Mouse (Mus musculus) hindbrain, postnatal 0 days (tissue): ENCODE measurements around the gene Emp2. TPM values are rescaled to one million over a fixed set of nuclear protein-coding genes. Genes with fewer than 3 reads are reported as not detected.

Source experiments
- ATAC-seq: fragments of 200-750 bp; cut with Nextera tagmentation; 2 replicates; pipeline ENCODE4 v1.8.0; 2017; ENCODE audit warnings: mild to moderate bottlenecking, moderate TSS enrichment, moderate library complexity
- DNase-seq: peaks from one replicate; pipeline ENCODE4 v3.0.0-alpha.2; 2015; ENCODE audit warnings: low spot score
- H3K27ac ChIP-seq: fragments of 300-500 bp; sonication (generic); 2 replicates; pipeline ENCODE4 v1.5.1; 2014; ENCODE audit warnings: mild to moderate bottlenecking
- H3K27me3 ChIP-seq: fragments of 300-500 bp; sonication (generic); 2 replicates; pipeline ENCODE4 v1.6.1; 2014; ENCODE audit warnings: low read length, mixed read lengths; ENCODE audit not compliant: insufficient read depth
- H3K36me3 ChIP-seq: fragments of 300-500 bp; sonication (generic); 2 replicates; pipeline ENCODE4 v1.6.1; 2014; ENCODE audit warnings: low read length, mixed read lengths; ENCODE audit not compliant: insufficient read depth
- H3K4me1 ChIP-seq: fragments of 300-500 bp; sonication (generic); 2 replicates; pipeline ENCODE4 v1.6.1; 2014; ENCODE audit warnings: antibody characterized with exemption, low read length, mixed read lengths; ENCODE audit not compliant: insufficient read depth
- H3K4me2 ChIP-seq: fragments of 300-500 bp; sonication (generic); 2 replicates; pipeline ENCODE4 v1.6.1; 2014; ENCODE audit warnings: low read depth, mild to moderate bottlenecking, low read length, moderate library complexity, mixed read lengths
- H3K4me3 ChIP-seq: fragments of 300-500 bp; sonication (generic); 2 replicates; pipeline ENCODE4 v1.5.1; 2014; ENCODE audit warnings: low read length
- H3K9ac ChIP-seq: fragments of 300-500 bp; sonication (generic); replicated peaks from 2 replicates; pipeline ENCODE4 v1.6.1; 2014; ENCODE audit warnings: mild to moderate bottlenecking, low read length, moderate library complexity, mixed read lengths
- H3K9me3 ChIP-seq: fragments of 300-500 bp; sonication (generic); 2 replicates; pipeline ENCODE4 v1.6.1; 2016; ENCODE audit warnings: low read length, mixed read lengths
- CTCF ChIP-seq: IDR thresholded peaks from 2 replicates; pipeline ENCODE4 v1.5.1; 2016; ENCODE audit warnings: antibody characterized with exemption, control low read depth, low read depth
- microRNA-seq, 2 experiments: library from miRNA; unstranded; fragments of <30 nt; microRNA quantifications; one replicate each; pipeline ENCODE4; 2016
- polyA plus RNA-seq: library from polyadenylated mRNA; unstranded; fragments of >200 nt; fragmentation: Nextera tagmentation; extraction: Ambion mirVana; gene quantifications from 2 replicates; pipeline ENCODE4 v1.2.1, GENCODE M21; 2015
- total RNA-seq: library from RNA; depleted of rRNA; stranded (reverse); fragments of >200 nt; gene quantifications from 2 replicates; pipeline ENCODE4 v1.2.3, GENCODE M21; 2014; rRNA removed

Gene Emp2
- total and polyA plus RNA-seq, 2 experiments from 2014 or later: 26.6 to 30.7 TPM

DNA sequence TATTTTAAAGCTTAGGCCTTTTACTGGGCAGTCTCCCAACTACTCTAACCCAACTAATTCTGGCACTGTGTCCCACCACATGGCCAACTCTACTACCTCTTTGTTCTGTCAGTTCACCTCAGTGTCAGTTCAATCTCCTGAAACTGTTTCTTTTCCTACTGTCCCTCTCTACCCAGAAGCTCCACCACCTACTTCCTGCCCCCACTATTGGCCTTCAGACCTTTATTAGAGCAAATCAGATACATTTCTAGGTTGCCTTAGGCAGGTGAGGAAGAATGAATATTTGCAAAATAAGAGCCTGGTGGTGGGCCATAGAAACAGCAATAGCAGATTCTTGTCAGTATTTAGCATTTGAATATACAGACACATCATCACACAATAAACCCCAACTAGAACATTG, 77.2 kb downstream of the Emp2 start:
- DNase-seq: no peak
- Histone ChIP-seq H3K4me1 (no peaks in the 10 kb centered on the region), H3K4me3 (no peak overlapping the region), H3K27me3 (no peaks in the 10 kb centered on the region), H3K27ac (no peak overlapping the region), H3K9ac (no peak overlapping the region), H3K9me3 (no peaks in the 10 kb centered on the region), H3K36me3 (no peaks in the 10 kb centered on the region), H3K4me2 (no peak overlapping the region)
- TF ChIP-seq CTCF: no peak
- no peak for ATAC-seq

Small RNAs within 50 kb of the gene (microRNA-seq; reads per million reads assigned to microRNA genes)
- 0 reads per million in 2 experiments for gene Gm22932

Other genes starting within 250 kb of the Emp2 start
- not detected in 2 replicates for gene Rpl39l, start 143.7 kb downstream of the Emp2 start, total RNA-seq
- 0.37 TPM in 1 of 2 replicates, not detected in the other for gene Rpl39l, start 143.7 kb downstream of the Emp2 start, polyA plus RNA-seq
- 0.22 TPM in 1 of 2 replicates, not detected in the other for gene Atf7ip2, start 121.3 kb downstream of the Emp2 start, total RNA-seq
- gene Atf7ip2, start 121.3 kb downstream of the Emp2 start, polyA plus RNA-seq: 0.13 and 0.29 TPM in 2 replicates
- gene Tekt5, start 81.5 kb upstream of the Emp2 start, total RNA-seq: 8.6 and 10.2 TPM in 2 replicates
- gene Tekt5, start 81.5 kb upstream of the Emp2 start, polyA plus RNA-seq: 24.7 and 28.2 TPM in 2 replicates
- gene Nubp1, start 98.0 kb upstream of the Emp2 start, total RNA-seq: 29.0 and 41.7 TPM in 2 replicates
- gene Nubp1, start 98.0 kb upstream of the Emp2 start, polyA plus RNA-seq: 32.4 and 32.9 TPM in 2 replicates
- 58.2 and 75.5 TPM in 2 replicates for gene Tvp23a, start 133.4 kb upstream of the Emp2 start, total RNA-seq
- gene Tvp23a, start 133.4 kb upstream of the Emp2 start, polyA plus RNA-seq: 36.9 and 38.5 TPM in 2 replicates
- 0.07 TPM in 1 of 2 replicates, not detected in the other for gene Ciita, start 166.1 kb upstream of the Emp2 start, total RNA-seq
- gene Ciita, start 166.1 kb upstream of the Emp2 start, polyA plus RNA-seq: 0.14 and 0.18 TPM in 2 replicates
- gene Dexi, start 229.1 kb upstream of the Emp2 start, total RNA-seq: 36.2 and 50.7 TPM in 2 replicates
- gene Dexi, start 229.1 kb upstream of the Emp2 start, polyA plus RNA-seq: 21.6 and 22.8 TPM in 2 replicates
- gene Clec16a, start 231.4 kb upstream of the Emp2 start, total RNA-seq: 62.5 and 70.1 TPM in 2 replicates
- gene Clec16a, start 231.4 kb upstream of the Emp2 start, polyA plus RNA-seq: 62.8 and 67.8 TPM in 2 replicates